Mouse (Mus musculus): ENCODE results near the gene Vmn1r176. TPM values are rescaled to one million over a fixed set of nuclear protein-coding genes. Genes with fewer than 3 reads are reported as not detected.

Gene Vmn1r176
- not detected for total RNA-seq (2023)

GRCm38 (mm10) chr7:23837272-23837671 lies at the start of gene Vmn1r176:
Gene Vmn1r176, minus strand, starts transcription at chr7:23837372.

GRCm38 (mm10) chr7:23866349-23866748 lies 29.2 kb upstream of the Vmn1r176 start, which contains the start of gene Vmn1r177:
Gene Vmn1r177, minus strand, starts transcription at chr7:23866449.

GRCm38 (mm10) chr7:23810543-23810942 lies 26.6 kb downstream of the Vmn1r176 start, which contains the start of gene Vmn1r175:
Gene Vmn1r175, minus strand, starts transcription at chr7:23810643.

Other genes with a start within 250 kb of the Vmn1r176 start
- gene Vmn1r170, start 231.2 kb downstream of the Vmn1r176 start, total RNA-seq (2023): not detected
- gene Vmn1r171, start 206.7 kb downstream of the Vmn1r176 start, total RNA-seq (2023): not detected
- gene Vmn1r172, start 179.1 kb downstream of the Vmn1r176 start, total RNA-seq (2023): not detected
- gene Vmn1r173, start 136.7 kb downstream of the Vmn1r176 start, total RNA-seq (2023): not detected
- not detected for gene Vmn1r174, start 85.1 kb downstream of the Vmn1r176 start, total RNA-seq (2023)
- gene Vmn1r175, start 26.7 kb downstream of the Vmn1r176 start, total RNA-seq (2023): not detected
- not detected for gene Vmn1r177, start 29.1 kb upstream of the Vmn1r176 start, total RNA-seq (2023)
- gene Vmn1r178, start 54.6 kb upstream of the Vmn1r176 start, total RNA-seq (2023): not detected
- gene Vmn1r179, start 89.6 kb upstream of the Vmn1r176 start, total RNA-seq (2023): not detected
- gene Vmn1r180, start 113.3 kb upstream of the Vmn1r176 start, total RNA-seq (2023): not detected
- not detected for gene Vmn1r181, start 137.2 kb upstream of the Vmn1r176 start, total RNA-seq (2023)
- not detected for gene V1rd19, start 164.3 kb upstream of the Vmn1r176 start, total RNA-seq (2023)
- gene Vmn1r183, start 215.9 kb upstream of the Vmn1r176 start, total RNA-seq (2023): not detected
- 10 to 100 TPM; 18.8 to 20.5 TPM for gene Zfp180, start 244.6 kb upstream of the Vmn1r176 start, total RNA-seq (2023)

All from monocyte, adult 59 days (primary cell).